Mouse (Mus musculus) MEL (cell line): ENCODE data around the gene Ier3. TPM values are rescaled to one million over a fixed set of nuclear protein-coding genes. Genes with fewer than 3 reads are reported as not detected.

Source experiments
- DNase-seq: peaks from one replicate; pipeline ENCODE4 v3.0.0; 2011; ENCODE audit warnings: low read depth, low spot score
- H3K27ac ChIP-seq: 2 replicates; pipeline ENCODE4 v1.5.1; 2012; ENCODE audit warnings: low read depth, mild to moderate bottlenecking, control low read depth, low read length, moderate library complexity; ENCODE audit not compliant: control insufficient read depth
- H3K27me3 ChIP-seq, 2 experiments: fragments of 150-350 bp in 1 of 2; sonication (generic) in 1 of 2; 2 replicates each; pipeline ENCODE4 v1.6.1; 2012; ENCODE audit warnings: low read length in 2 of 2, mild to moderate bottlenecking in 2 of 2, improper control_type of control experiment in 1 of 2, moderate library complexity in 1 of 2; ENCODE audit not compliant: insufficient read depth in 2 of 2, control insufficient read depth in 1 of 2
- H3K36me3 ChIP-seq, 2 experiments: 2 replicates each; pipeline ENCODE4 v1.6.1; 2012 to 2014; ENCODE audit warnings: low read length in 2 of 2, improper control_type of control experiment in 1 of 2, inconsistent platforms in 1 of 2, mild to moderate bottlenecking in 1 of 2; ENCODE audit not compliant: insufficient read depth in 2 of 2, control insufficient read depth in 1 of 2
- H3K4me1 ChIP-seq, 2 experiments: fragments of 150-350 bp in 1 of 2; sonication (generic) in 1 of 2; 2 replicates each; pipeline ENCODE4 v1.6.1; 2012; ENCODE audit warnings: low read length in 2 of 2, improper control_type of control experiment in 1 of 2, mild to moderate bottlenecking in 1 of 2; ENCODE audit not compliant: insufficient read depth in 2 of 2, control insufficient read depth in 1 of 2
- H3K4me3 ChIP-seq, 2 experiments: fragments of 150-350 bp in 1 of 2; sonication (generic) in 1 of 2; 2 replicates each; pipeline ENCODE4 v1.5.1; 2012; ENCODE audit warnings: low read depth in 2 of 2, low read length in 2 of 2, mild to moderate bottlenecking in 2 of 2, moderate library complexity in 2 of 2, control low read depth in 1 of 2, improper control_type of control experiment in 1 of 2; ENCODE audit not compliant: control insufficient read depth in 1 of 2, insufficient read depth in 1 of 2
- H3K79me2 ChIP-seq: 2 replicates; pipeline ENCODE4 v1.6.1; 2012; ENCODE audit warnings: mild to moderate bottlenecking, low read length, moderate library complexity; ENCODE audit not compliant: control insufficient read depth, poor library complexity, insufficient read depth
- H3K9ac ChIP-seq: 2 replicates; pipeline ENCODE4 v1.6.1; 2012; ENCODE audit warnings: low read depth, mild to moderate bottlenecking, control low read depth, low read length, moderate library complexity; ENCODE audit not compliant: control insufficient read depth, poor library complexity, severe bottlenecking
- H3K9me3 ChIP-seq: fragments of 150-350 bp; sonication (generic); replicated peaks from 2 replicates; pipeline ENCODE4 v1.6.1; 2012; ENCODE audit warnings: mild to moderate bottlenecking, low read length, improper control_type of control experiment, moderate library complexity; ENCODE audit not compliant: insufficient read depth
- BHLHE40 ChIP-seq: IDR thresholded peaks from 2 replicates; pipeline ENCODE4 v1.6.1; 2012; ENCODE audit warnings: low read depth, mild to moderate bottlenecking, inconsistent platforms, low read length, improper control_type of control experiment, borderline replicate concordance
- CTCF ChIP-seq, 3 experiments: IDR thresholded peaks in 2 of 3; conservative IDR thresholded peaks in 1 of 3; 2 replicates each; pipeline ENCODE4 v1.5.1; 2011 to 2012; ENCODE audit warnings: low read length in 3 of 3, low read depth in 2 of 3, mild to moderate bottlenecking in 2 of 3, improper control_type of control experiment in 1 of 3, inconsistent platforms in 1 of 3, mixed read lengths in 1 of 3, moderate library complexity in 1 of 3; ENCODE audit not compliant: control insufficient read depth in 1 of 3, insufficient read depth in 1 of 3, poor library complexity in 1 of 3, severe bottlenecking in 1 of 3
- GATA1 ChIP-seq: IDR thresholded peaks from 2 replicates; pipeline ENCODE4 v1.6.1; 2011; ENCODE audit warnings: low read depth, low read length, improper control_type of control experiment
- HCFC1 ChIP-seq: IDR thresholded peaks from 2 replicates; pipeline ENCODE4 v1.6.1; 2012; ENCODE audit warnings: low read depth, mild to moderate bottlenecking, inconsistent platforms, low read length, improper control_type of control experiment, moderate library complexity
- KAT2A ChIP-seq: conservative IDR thresholded peaks from 2 replicates; pipeline ENCODE4 v1.6.1; 2012; ENCODE audit warnings: low read depth, low read length, improper control_type of control experiment, inconsistent platforms
- MAFK ChIP-seq: IDR thresholded peaks from 2 replicates; pipeline ENCODE4 v1.6.1; 2011; ENCODE audit warnings: low read depth, mild to moderate bottlenecking, low read length, improper control_type of control experiment, borderline replicate concordance
- MAX ChIP-seq: IDR thresholded peaks from 2 replicates; pipeline ENCODE4 v1.6.1; 2011; ENCODE audit warnings: low read length, improper control_type of control experiment
- MEF2A ChIP-seq: IDR thresholded peaks from 2 replicates; pipeline ENCODE4 v1.6.1; 2014; ENCODE audit warnings: low read depth, mild to moderate bottlenecking, inconsistent platforms, low read length, improper control_type of control experiment; ENCODE audit not compliant: poor library complexity, insufficient replicate concordance, severe bottlenecking; ENCODE audit errors: extremely low read depth
- MXI1 ChIP-seq: IDR thresholded peaks from 2 replicates; pipeline ENCODE4 v1.6.1; 2011; ENCODE audit warnings: mild to moderate bottlenecking, low read depth, low read length, improper control_type of control experiment
- MYC ChIP-seq: IDR thresholded peaks from 2 replicates; pipeline ENCODE4 v1.6.1; 2011; ENCODE audit warnings: low read depth, mild to moderate bottlenecking, low read length, improper control_type of control experiment, moderate library complexity
- NELFE ChIP-seq: IDR thresholded peaks from 2 replicates; pipeline ENCODE4 v1.6.1; 2011; ENCODE audit warnings: low read depth, low read length, improper control_type of control experiment
- POLR2A ChIP-seq, 2 experiments: IDR thresholded peaks; 2 replicates each; pipeline ENCODE4 v1.6.1; 2011 to 2012; ENCODE audit warnings: low read length in 2 of 2, mild to moderate bottlenecking in 2 of 2, control low read depth in 1 of 2, improper control_type of control experiment in 1 of 2, low read depth in 1 of 2, moderate library complexity in 1 of 2; ENCODE audit not compliant: control insufficient read depth in 1 of 2, insufficient read depth in 1 of 2, poor library complexity in 1 of 2
- POLR2AphosphoS2 ChIP-seq: IDR thresholded peaks from 2 replicates; pipeline ENCODE4 v1.6.1; 2011; ENCODE audit warnings: low read length, improper control_type of control experiment
- POLR2AphosphoS5 ChIP-seq: IDR thresholded peaks from 2 replicates; pipeline ENCODE4 v1.6.1; 2012; ENCODE audit warnings: low read depth, borderline replicate concordance, mild to moderate bottlenecking, inconsistent platforms, low read length, moderate library complexity, mixed read lengths
- RAD21 ChIP-seq: IDR thresholded peaks from 2 replicates; pipeline ENCODE4 v1.6.1; 2011; ENCODE audit warnings: mild to moderate bottlenecking, low read depth, low read length, improper control_type of control experiment
- SMC3 ChIP-seq: IDR thresholded peaks from 2 replicates; pipeline ENCODE4 v1.6.1; 2011; ENCODE audit warnings: low read depth, low read length, improper control_type of control experiment
- TAL1 ChIP-seq: IDR thresholded peaks from 2 replicates; pipeline ENCODE4 v1.6.1; 2012; ENCODE audit warnings: mild to moderate bottlenecking, inconsistent platforms, low read length, moderate library complexity, mixed read lengths
- TBP ChIP-seq: IDR thresholded peaks from 2 replicates; pipeline ENCODE4 v1.8.0; 2011; ENCODE audit warnings: low read depth, low read length, improper control_type of control experiment
- TCF12 ChIP-seq: IDR thresholded peaks from 2 replicates; pipeline ENCODE4 v1.6.1; 2014; ENCODE audit warnings: low read depth, mild to moderate bottlenecking, inconsistent platforms, low read length, improper control_type of control experiment, moderate library complexity
- UBTF ChIP-seq: IDR thresholded peaks from 2 replicates; pipeline ENCODE4 v1.6.1; 2012; ENCODE audit warnings: low read depth, mild to moderate bottlenecking, inconsistent platforms, low read length, improper control_type of control experiment, moderate library complexity, borderline replicate concordance; ENCODE audit not compliant: insufficient read depth
- USF1 ChIP-seq: IDR thresholded peaks from 2 replicates; pipeline ENCODE4 v1.6.1; 2014; ENCODE audit warnings: low read depth, mild to moderate bottlenecking, inconsistent platforms, low read length, improper control_type of control experiment, moderate library complexity
- USF2 ChIP-seq, 2 experiments: IDR thresholded peaks; 2 replicates each; pipeline ENCODE4 v1.6.1; 2011 to 2012; ENCODE audit warnings: improper control_type of control experiment in 2 of 2, low read length in 2 of 2, borderline replicate concordance in 1 of 2, inconsistent platforms in 1 of 2, low read depth in 1 of 2, mild to moderate bottlenecking in 1 of 2; ENCODE audit not compliant: insufficient read depth in 1 of 2
- ZC3H11A ChIP-seq: IDR thresholded peaks from 2 replicates; pipeline ENCODE4 v1.6.1; 2012; ENCODE audit warnings: low read depth, mild to moderate bottlenecking, inconsistent platforms, low read length, improper control_type of control experiment
- ZNF384 ChIP-seq: IDR thresholded peaks from 2 replicates; pipeline ENCODE4 v1.6.1; 2012; ENCODE audit warnings: low read depth, mild to moderate bottlenecking, inconsistent platforms, low read length, improper control_type of control experiment
- polyA plus RNA-seq, 2 experiments: library from polyadenylated mRNA; stranded (reverse) in 1 of 2; unstranded in 1 of 2; fragments of >175 nt in 1 of 2; fragments of >200 nt in 1 of 2; gene quantifications; 2 replicates each; pipeline versions ENCODE4 v1.2.1 to v1.2.4; 2012; ENCODE audit warnings: low replicate concordance in 2 of 2, low read depth in 1 of 2; ENCODE audit not compliant: insufficient read length in 2 of 2, insufficient read depth in 1 of 2, missing spikeins in 1 of 2
- total RNA-seq: library from RNA; depleted of rRNA; stranded (reverse); fragments of 300-350 nt; gene quantifications from 2 replicates; pipeline ENCODE4 v1.2.3, GENCODE M21; 2012

Gene Ier3
- total and polyA plus RNA-seq, 3 experiments, result 5.5 to 12.2 TPM; not detected in 1

GRCm38 (mm10) chr17:35841076-35841950, 19.8 kb downstream of the Ier3 start, which contains the start of gene Mdc1:
Mdc1 (plus strand) TSS chr17:35841515.
- peaks cover 0 to 22% of the 10 kb centered on the region in 2 experiments; a peak in 3 of 4 replicates for H3K4me1 ChIP-seq
- DNase-seq, result peak; percentile 100
- H3K9me3 ChIP-seq, result no peaks in the 10 kb centered on the region
- no peak for TF ChIP-seq RAD21
- TF ChIP-seq HCFC1, result no peak
- TF ChIP-seq POLR2A (IDR thresholded peaks at IDR 0.05; ENCODE audit: control insufficient read depth in 1 of 2, insufficient read depth in 1 of 2, low read depth in 1 of 2, low read length in 2 of 2, poor library complexity in 1 of 2), result peak; percentile 72 to 73; a peak in 3 of 4 replicates
- TF ChIP-seq TBP, result peak; percentile 85
- no peak for TF ChIP-seq USF2 (IDR thresholded peaks at IDR 0.05; ENCODE audit: borderline replicate concordance in 1 of 2, insufficient read depth in 1 of 2, low read depth in 1 of 2, low read length in 2 of 2)
- no peak for TF ChIP-seq ZC3H11A
- 0 out of 2 replicates have a peak, but pooled peaks have one; percentile 32 for TF ChIP-seq POLR2AphosphoS5
- peak; percentile 12; the same call in 1 of the 2 replicates for TF ChIP-seq GATA1
- peak; percentile 64 for TF ChIP-seq TAL1
- H3K27ac ChIP-seq, result peak within 1 kb of the TSS; percentile 98
- no peaks in the 10 kb centered on the region for H3K27me3 ChIP-seq
- peak within 1 kb of the TSS; percentile 86 for H3K9ac ChIP-seq
- peaks cover 35% of the 10 kb centered on the region for H3K79me2 ChIP-seq
- peak within 1 kb of the TSS; percentile 52 to 84 for H3K4me3 ChIP-seq
- H3K36me3 ChIP-seq, result peaks cover 0 to 23% of the 10 kb centered on the region in 2 experiments; a peak in 2 of 4 replicates

GRCm38 (mm10) chr17:35842006-35842405, 20.5 kb downstream of the Ier3 start:
- H3K27ac ChIP-seq, result peak overlapping the region; percentile 98
- H3K4me3 ChIP-seq, result peak overlapping the region; percentile 52 to 84
- H3K9ac ChIP-seq, result peak overlapping the region; percentile 86
- TF ChIP-seq NELFE (no peak), MAFK (no peak), MXI1 (no peak), GATA1 (no peak), POLR2A (IDR thresholded peaks at IDR 0.05; ENCODE audit: control insufficient read depth in 1 of 2, insufficient read depth in 1 of 2, low read depth in 1 of 2, low read length in 2 of 2, poor library complexity in 1 of 2) (no peak), POLR2AphosphoS2 (no peak), MAX (no peak), MEF2A (no peak), TCF12 (no peak), BHLHE40 (no peak), CTCF (IDR thresholded peaks at IDR 0.05 in 2 of 3, conservative IDR thresholded peaks at IDR 0.05 in 1 of 3; ENCODE audit: control insufficient read depth in 1 of 3, insufficient read depth in 1 of 3, low read depth in 2 of 3, low read length in 3 of 3, poor library complexity in 1 of 3, severe bottlenecking in 1 of 3) (no peak), TAL1 (no peak), POLR2AphosphoS5 (no peak), USF1 (no peak), MYC (no peak), SMC3 (no peak), KAT2A (no peak), ZNF384 (no peak), UBTF (no peak)
- TF ChIP-seq, all 39 proteins: peak for 0
- Histone ChIP-seq H3K79me2 (peaks cover 28% of the 10 kb centered on the region), H3K27me3 (no peaks in the 10 kb centered on the region), H3K36me3 (peaks cover under 1 to 23% of the 10 kb centered on the region in 2 experiments; a peak in 2 of 4 replicates), H3K9me3 (no peaks in the 10 kb centered on the region), H3K4me1 (peaks cover 0 to 22% of the 10 kb centered on the region in 2 experiments; a peak in 3 of 4 replicates)
- DNase-seq, result no peak
